Mouse (Mus musculus) cerebellum, adult 9-11 months (tissue): ENCODE results near the gene Gm10974.
A peak's percentile ranks its signal among the peaks of the same experiment; 100 is the strongest.

ENCODE experiments used
- DNase-seq: peaks from one replicate; pipeline ENCODE4 v3.0.0; 2022

Gm10974 gene

GRCm38 (mm10) chr7:66406971-66407370 lies 41.3 kb downstream of the Gm10974 start:
- no peak for DNase-seq

GRCm38 (mm10) chr7:66409433-66409832 lies 43.7 kb downstream of the Gm10974 start:
- no peak for DNase-seq

- DNase-seq: no peak
These were observed 47.4 kb downstream of the Gm10974 start for GRCm38 (mm10) chr7:66413093-66413492.

- DNase-seq: no peak
These were observed 51.1 kb downstream of the Gm10974 start for GRCm38 (mm10) chr7:66416829-66417228.

GRCm38 (mm10) chr7:66418981-66419380 lies 53.3 kb downstream of the Gm10974 start:
- no peak for DNase-seq

- no peak for DNase-seq
These were observed 56.2 kb downstream of the Gm10974 start for GRCm38 (mm10) chr7:66421903-66422302.

- DNase-seq: no peak
These were observed 61.3 kb downstream of the Gm10974 start for GRCm38 (mm10) chr7:66427053-66427436.

GRCm38 (mm10) chr7:66427437-66428161 lies 61.9 kb downstream of the Gm10974 start, which contains the start of gene Aldh1a3:
Gene Aldh1a3, minus strand, starts transcription at chr7:66427517.
- no peak for DNase-seq

GRCm38 (mm10) chr7:66434453-66434935 lies 68.8 kb downstream of the Gm10974 start:
- peak; percentile 26 for DNase-seq
